Mouse (Mus musculus) layer of hippocampus, adult 8-10 months (tissue): ENCODE results near the gene Myo15b. TPM values are rescaled to one million over a fixed set of nuclear protein-coding genes. Genes with fewer than 3 reads are reported as not detected.
A peak's percentile ranks its signal among the peaks of the same experiment; 100 is the strongest.

Source experiments
- DNase-seq, 2 experiments: peaks; one replicate each; pipeline ENCODE4 v3.0.0; 2022; ENCODE audit warnings: low spot score in 2 of 2
- total RNA-seq, 4 experiments: library from RNA; stranded (reverse); gene quantifications; 2 replicates each; pipeline ENCODE4 v1.2.4; 2022

Myo15b gene
- total RNA-seq, 4 experiments from 2014 or later = 0.11 to 1.2 (median 0.56) TPM

DNA sequence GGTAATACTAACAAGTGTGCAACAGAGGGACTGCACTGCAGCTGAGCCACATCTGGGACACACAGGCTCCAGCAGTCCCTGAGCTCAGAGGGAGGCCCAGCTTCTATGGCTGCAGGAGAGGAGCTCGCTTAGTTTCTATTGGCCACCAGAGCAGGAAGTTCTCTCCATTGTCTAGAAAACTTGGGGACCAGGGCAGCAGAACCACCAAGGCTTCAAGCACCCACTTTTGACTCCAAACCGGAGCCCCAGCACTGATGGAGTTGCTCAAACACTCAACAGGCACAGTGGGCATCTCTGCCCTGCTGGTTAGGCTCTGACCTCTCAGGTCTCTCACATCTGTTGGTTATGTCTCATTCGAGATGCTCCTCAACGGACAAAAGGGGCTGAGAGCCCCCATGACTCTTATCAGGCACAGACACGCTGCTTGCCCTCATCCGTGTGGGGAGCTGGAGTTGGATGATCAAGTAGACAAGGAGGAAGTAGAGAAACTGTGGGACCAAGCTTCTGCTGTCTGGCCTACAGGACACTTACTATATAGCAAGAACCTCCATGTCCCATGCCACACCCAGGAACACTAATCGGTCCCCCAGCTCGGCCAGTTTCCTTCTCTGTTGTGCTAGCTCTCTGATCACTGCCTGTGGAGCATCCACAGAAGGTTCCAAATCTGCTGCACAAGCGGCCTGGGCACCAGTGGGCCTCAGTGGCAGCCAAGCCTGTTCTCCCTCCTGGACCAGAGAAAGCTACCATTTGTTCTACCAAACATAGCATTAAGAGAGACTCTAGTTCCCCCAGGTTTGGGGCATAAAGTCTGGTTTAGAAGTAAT lies 43.3 kb downstream of the Myo15b start:
- no peak for DNase-seq

DNA sequence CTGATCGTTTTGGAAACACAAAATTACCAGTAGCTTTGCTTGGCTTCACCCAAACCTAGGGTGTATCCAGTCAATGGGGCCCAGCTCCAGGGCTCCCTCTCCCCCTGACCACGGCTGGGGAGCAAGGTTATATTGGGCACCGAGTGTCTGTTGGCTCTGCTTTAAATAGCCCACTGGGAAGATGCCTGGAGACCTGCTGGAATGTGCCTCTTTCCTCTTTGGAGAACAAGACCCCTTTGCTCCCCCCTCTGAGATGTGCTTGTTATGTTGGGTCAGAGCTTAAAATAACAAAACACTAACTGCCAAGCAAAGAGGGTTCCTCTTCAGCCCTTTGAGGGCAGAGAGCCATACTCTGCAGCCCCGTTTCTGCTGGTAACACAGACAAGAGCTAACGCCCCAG lies 44.0 kb downstream of the Myo15b start:
- DNase-seq = no peak

GRCm38 (mm10) chr11:115902831-115903230 lies 44.6 kb downstream of the Myo15b start:
- no peak for DNase-seq

- DNase-seq = no peak
These were observed 45.4 kb downstream of the Myo15b start for GRCm38 (mm10) chr11:115903384-115904230.

- no peak for DNase-seq
These were observed 46.2 kb downstream of the Myo15b start for GRCm38 (mm10) chr11:115904231-115904955.

DNA sequence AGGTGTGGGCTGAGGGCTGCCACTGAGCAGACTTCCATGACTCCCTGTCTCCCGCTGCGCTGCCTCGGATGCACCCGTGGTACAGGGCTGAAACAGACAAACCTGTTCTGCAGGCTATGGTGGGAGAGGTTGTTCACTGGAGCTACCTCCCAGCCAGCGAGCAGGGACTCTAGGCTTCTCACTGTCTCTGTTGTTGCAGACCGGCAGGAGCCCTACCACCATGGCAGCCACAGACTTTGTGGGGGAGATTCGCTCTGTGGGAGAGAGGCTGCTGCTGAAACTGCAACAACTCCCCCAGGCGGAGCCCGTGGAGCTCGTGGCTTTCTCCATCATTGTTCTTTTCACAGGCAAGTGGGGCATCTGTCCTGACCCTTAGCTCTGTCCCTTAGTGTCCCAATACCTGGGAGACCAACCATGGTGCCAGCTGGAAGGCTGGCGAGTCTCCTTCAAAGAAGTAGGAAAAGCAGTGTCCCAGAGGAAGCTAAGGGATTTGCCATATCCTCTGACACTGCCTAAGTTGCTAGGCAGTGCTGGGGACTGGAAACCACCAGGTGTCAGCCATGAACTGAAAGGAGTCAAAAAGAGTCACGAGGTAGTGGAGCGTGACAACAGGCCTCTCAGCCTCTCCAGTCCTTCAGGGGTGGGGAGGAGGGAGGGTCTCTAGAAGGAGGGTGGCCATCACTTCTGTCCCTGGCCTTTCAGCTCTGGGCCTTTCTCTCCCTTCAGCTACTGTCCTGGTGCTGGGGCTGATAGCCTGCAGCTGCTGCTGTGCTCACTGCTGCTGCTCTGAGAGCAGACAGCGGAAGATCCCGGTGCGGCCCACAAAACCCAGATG lies 47.0 kb downstream of the Myo15b start:
- peak; percentile 43 to 54 for DNase-seq

DNA sequence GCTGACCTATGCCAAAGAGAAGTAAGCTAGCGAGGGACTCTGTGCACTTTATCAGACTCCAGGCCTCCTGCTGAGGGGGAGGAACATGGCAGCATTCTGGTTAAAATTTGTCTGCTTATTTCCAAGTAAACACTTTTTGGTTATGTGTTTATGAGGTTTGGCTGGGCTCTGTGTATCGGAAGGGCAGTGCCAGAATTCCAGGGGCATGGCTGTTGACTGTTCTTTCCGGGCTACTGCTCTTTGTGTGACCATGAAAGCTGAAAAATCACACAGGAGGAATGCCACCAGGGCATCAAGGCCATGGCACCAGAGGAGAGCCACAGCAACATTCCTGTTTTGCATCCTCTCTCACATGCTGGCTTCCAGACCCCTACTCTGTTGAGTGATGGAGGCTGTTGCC lies 47.9 kb downstream of the Myo15b start:
- no peak for DNase-seq

DNA sequence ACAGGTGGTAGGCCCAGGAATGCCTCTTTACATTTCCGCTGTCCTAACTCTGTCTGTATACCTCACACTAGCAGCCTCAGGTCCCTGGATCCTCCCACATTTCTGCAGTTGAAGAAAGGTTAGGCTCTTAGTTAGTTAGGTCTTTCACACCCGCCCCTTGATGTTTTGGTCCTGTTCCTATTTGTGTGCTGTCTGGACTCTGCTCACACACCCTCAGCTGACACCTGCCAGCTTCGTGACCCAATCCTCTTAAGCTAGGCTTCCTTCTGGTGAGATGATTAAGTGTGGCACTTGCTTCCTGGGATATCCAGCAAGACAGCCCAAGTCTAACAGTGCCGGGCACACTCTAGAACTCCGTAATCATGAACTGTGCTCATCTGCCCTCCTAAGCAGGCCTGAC lies 48.3 kb downstream of the Myo15b start:
- no peak for DNase-seq

DNA sequence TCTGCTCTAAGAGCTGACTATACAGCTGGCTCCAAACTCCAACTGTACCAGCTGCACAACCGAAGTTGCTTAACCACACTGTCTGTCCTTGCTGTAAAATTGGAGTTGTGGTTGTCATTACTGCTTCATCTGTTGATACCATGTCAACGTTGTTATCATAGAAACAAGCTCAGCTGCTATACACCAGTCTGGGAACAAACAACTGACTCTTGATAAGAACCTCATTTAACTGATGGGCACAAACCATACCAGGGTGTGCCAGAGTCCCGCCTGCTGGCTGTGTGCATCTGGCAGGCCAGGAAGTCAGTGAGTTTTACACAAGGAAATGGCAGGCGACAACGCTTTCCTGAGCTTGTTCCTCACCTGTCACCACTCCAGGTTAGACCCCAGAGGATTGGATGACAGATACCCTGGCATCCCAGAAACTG lies 52.9 kb downstream of the Myo15b start:
- DNase-seq = no peak

DNA sequence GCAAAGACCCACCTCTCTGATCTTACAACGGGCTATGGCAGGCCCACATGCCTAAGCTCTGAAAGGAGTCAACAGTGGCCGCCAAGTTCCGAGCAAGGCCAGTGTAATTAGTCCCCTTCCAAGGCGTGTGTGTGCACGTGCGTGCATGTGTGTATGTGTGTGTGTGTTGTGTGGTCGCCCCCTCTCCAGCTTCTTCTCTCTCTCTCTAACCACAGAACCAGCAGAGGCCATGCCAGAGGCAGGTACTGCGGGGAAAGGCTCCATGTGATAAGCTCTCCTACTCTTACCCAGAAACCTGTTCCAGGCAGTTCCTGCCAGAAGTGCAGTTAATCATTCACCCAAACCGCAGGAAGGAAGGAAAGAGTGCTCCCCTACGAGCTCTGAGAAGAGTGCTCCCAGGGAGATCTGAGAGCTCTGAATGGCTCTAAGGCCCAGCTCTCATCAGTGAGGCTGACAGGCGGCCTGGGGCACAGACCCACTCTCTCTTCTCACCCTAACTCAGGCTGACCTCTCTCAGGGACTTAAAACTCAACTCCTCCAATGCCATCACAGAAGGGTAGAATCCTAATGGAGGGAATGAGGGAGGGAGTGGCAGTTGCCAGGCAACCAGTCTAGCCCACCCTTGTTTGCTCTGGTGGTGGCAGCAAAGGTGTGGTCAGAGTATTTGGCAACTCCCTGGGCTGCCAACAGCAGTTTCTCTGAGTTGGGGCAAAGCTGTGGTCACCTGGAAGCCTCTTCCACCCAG lies 53.6 kb downstream of the Myo15b start, which contains the start of gene Smim6:
Gene Smim6 (plus strand): TSS at position 386 of the 745 bp plus-strand sequence.
- DNase-seq = no peak

GRCm38 (mm10) chr11:115916579-115916978 lies 58.4 kb downstream of the Myo15b start:
- DNase-seq = no peak

GRCm38 (mm10) chr11:115918637-115919036 lies 60.4 kb downstream of the Myo15b start:
- DNase-seq = no peak

DNA sequence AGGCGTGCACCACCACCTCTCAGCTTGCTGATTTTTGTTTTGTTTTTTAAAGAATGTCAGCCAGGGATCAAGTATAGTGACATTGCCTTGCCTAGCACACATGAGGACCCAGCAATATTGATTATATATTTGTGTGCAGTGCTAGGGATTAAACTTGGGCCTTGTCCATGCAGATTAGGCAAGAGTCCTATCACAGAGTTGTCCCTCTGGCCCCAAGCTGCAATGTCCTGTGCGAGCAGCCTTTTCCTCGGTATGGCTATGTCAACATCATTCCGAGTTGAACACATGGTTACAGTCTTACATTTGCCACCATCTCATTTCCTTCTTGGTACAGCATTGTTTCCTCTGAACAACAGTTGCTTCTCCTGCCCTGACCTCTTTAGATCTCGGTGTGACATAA lies 60.9 kb downstream of the Myo15b start:
- DNase-seq = no peak

DNA sequence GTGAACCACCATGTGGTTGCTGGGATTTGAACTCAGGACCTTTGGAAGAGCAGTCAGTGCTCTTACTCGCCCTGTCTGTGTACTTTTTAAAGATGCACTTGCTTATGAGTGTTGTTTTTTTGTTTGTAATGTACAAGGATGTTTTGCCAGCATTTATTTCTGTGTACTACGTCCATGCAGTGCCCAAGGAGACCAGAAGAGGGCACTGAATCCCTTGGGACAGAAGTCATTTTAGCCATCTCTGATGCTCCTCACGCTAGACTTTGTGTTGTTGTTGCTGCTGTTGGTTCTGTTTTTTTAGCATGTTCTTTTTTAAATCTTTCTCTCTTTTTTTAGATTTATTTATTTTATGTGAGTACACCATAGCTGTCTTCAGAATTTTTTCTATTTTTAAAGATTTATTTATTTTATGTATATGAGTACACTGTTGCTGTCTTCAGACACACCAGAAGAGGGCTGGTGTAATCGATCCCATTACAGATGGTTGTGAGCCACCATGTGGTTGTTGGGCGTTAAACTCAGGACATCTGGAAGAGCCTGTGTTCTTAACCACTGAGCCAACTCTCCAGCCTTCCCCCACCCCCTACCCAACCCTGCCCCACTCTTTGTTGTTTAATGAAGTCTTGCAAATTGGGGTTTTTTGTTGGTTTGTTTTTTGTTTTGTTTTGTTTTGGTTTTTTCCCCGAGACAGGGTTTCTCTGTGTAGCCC lies 62.1 kb downstream of the Myo15b start:
- peak in 1 of 2 experiments; percentile 50 for DNase-seq

- no peak for DNase-seq
These were observed 63.8 kb downstream of the Myo15b start for GRCm38 (mm10) chr11:115921986-115922385.

GRCm38 (mm10) chr11:115929031-115929430 lies 70.8 kb downstream of the Myo15b start:
- DNase-seq = no peak

DNA sequence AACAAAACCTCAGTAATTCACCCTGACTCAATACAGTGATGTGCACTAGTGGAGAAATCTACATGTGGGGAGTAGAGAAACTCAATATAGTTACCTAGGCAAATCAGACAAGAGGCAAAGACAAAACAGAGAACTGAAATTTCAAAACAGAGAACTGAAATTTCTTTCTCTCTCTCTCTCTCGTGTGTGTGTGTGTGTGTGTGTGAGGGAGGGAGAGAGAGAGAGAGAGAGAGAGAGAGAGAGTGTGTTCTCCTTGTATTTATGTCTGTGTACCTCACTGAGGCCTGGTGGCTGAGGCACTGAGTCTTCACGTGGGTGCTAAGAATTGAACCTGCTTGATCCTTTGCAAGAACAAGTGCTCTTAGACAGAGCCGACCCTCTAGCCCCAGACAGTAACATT lies 71.6 kb downstream of the Myo15b start:
- DNase-seq = no peak

GRCm38 (mm10) chr11:115931235-115931634 lies 73.0 kb downstream of the Myo15b start:
- no peak for DNase-seq

GRCm38 (mm10) chr11:115933108-115933746 lies 75.0 kb downstream of the Myo15b start, which contains the start of the genes Sap30bp and Recql5:
TSS of gene Sap30bp (plus strand) at chr11:115933282.
TSS of gene Recql5 (minus strand) at chr11:115933477.
- DNase-seq = peak; percentile 98
